Mouse (Mus musculus) urinary bladder, adult 2 months (tissue): ENCODE data around the gene Cep85l. TPM values are rescaled to one million over a fixed set of nuclear protein-coding genes. Genes with fewer than 3 reads are reported as not detected.

ENCODE experiments used
- polyA plus RNA-seq: library from polyadenylated mRNA; depleted of rRNA; stranded (reverse); fragments of >200 nt; gene quantifications from 2 replicates; pipeline ENCODE4 v1.2.3, GENCODE M21; 2012; rRNA removed

Cep85l gene
- polyA plus RNA-seq, 1 experiment: 7.4 TPM

Other genes starting within 250 kb of the Cep85l start
- 12.2 and 14.3 TPM in 2 replicates for gene Pln, start 42.3 kb downstream of the Cep85l start, polyA plus RNA-seq
- 29.0 and 34.7 TPM in 2 replicates for gene Asf1a, start 216.8 kb upstream of the Cep85l start, polyA plus RNA-seq